Mouse (Mus musculus) forebrain, postnatal 0 days (tissue): Measurements from ENCODE around the gene Dohh. TPM values are rescaled to one million over a fixed set of nuclear protein-coding genes. Genes with fewer than 3 reads are reported as not detected.
A peak's percentile ranks its signal among the peaks of the same experiment; 100 is the strongest.

Experiments
- ATAC-seq: fragments of 200-750 bp; cut with Nextera tagmentation; 2 replicates; pipeline ENCODE4 v1.8.0; 2017; ENCODE audit warnings: mild to moderate bottlenecking, moderate library complexity
- DNase-seq: peaks from one replicate; pipeline ENCODE4 v3.0.0-alpha.2; 2015
- H3K27ac ChIP-seq: fragments of 300-500 bp; sonication (generic); 2 replicates; pipeline ENCODE4 v1.5.1; 2014; ENCODE audit warnings: low read depth, mild to moderate bottlenecking, antibody characterized with exemption, low read length, moderate library complexity, mixed read lengths
- H3K27me3 ChIP-seq: fragments of 300-500 bp; sonication (generic); 2 replicates; pipeline ENCODE4 v1.6.1; 2014; ENCODE audit warnings: mild to moderate bottlenecking, low read length, mixed read lengths; ENCODE audit not compliant: insufficient read depth
- H3K36me3 ChIP-seq: fragments of 300-500 bp; sonication (generic); 2 replicates; pipeline ENCODE4 v1.6.1; 2014; ENCODE audit warnings: mild to moderate bottlenecking, moderate library complexity; ENCODE audit not compliant: insufficient read depth
- H3K4me1 ChIP-seq: fragments of 300-500 bp; sonication (generic); 2 replicates; pipeline ENCODE4 v1.6.1; 2014; ENCODE audit warnings: antibody characterized with exemption; ENCODE audit not compliant: insufficient read depth
- H3K4me2 ChIP-seq: fragments of 300-500 bp; sonication (generic); 2 replicates; pipeline ENCODE4 v1.6.1; 2014; ENCODE audit warnings: low read depth, mild to moderate bottlenecking, moderate library complexity
- H3K4me3 ChIP-seq: fragments of 300-500 bp; sonication (generic); 2 replicates; pipeline ENCODE4 v1.5.1; 2014; ENCODE audit warnings: low read depth, low read length, mixed read lengths
- H3K9ac ChIP-seq: fragments of 300-500 bp; sonication (generic); 2 replicates; pipeline ENCODE4 v1.6.1; 2014; ENCODE audit warnings: mild to moderate bottlenecking
- H3K9me3 ChIP-seq: fragments of 300-500 bp; sonication (generic); 2 replicates; pipeline ENCODE4 v1.6.1; 2016; ENCODE audit warnings: low read length
- CTCF ChIP-seq: sonication (generic); IDR thresholded peaks from 2 replicates; pipeline ENCODE4 v1.5.1; 2016; ENCODE audit warnings: antibody characterized with exemption, control low read depth, low read depth
- WGBS: fragments of 180-500 bp; shearing (Covaris S2); extraction: QIAGEN DNeasy Blood & Tissue Kit; methylation state at CpG from one replicate; pipeline ENCODE4 v1.1.7; 2014; 5-methylcytosine and 5-hydroxymethylcytosine counted together
- polyA plus RNA-seq: library from polyadenylated mRNA; unstranded; fragments of >200 nt; fragmentation: Nextera tagmentation; extraction: Ambion mirVana; gene quantifications from 2 replicates; pipeline ENCODE4 v1.2.1, GENCODE M21; 2015
- total RNA-seq: library from RNA; depleted of rRNA; stranded (reverse); fragments of >200 nt; gene quantifications from 2 replicates; pipeline ENCODE4 v1.2.3, GENCODE M21; 2014

The Dohh gene
- total and polyA plus RNA-seq, 2 experiments from 2014 or later = 111 to 126 TPM

- Histone ChIP-seq H3K9ac (peak overlapping the region; percentile 70), H3K36me3 (0 out of 2 replicates have a peak, but pooled peaks cover 8% of the 10 kb centered on the region), H3K4me1 (peaks cover 8% of the 10 kb centered on the region), H3K27me3 (0 out of 2 replicates have a peak, but pooled peaks cover under 1% of the 10 kb centered on the region), H3K9me3 (no peaks in the 10 kb centered on the region), H3K4me3 (peak overlapping the region; percentile 80), H3K4me2 (peak overlapping the region; percentile 95), H3K27ac (no peak overlapping the region)
- DNase-seq (no peak), ATAC-seq (no peak)
- WGBS = 31% methylated on average over 4 of the region's 4 CpGs
- TF ChIP-seq CTCF = no peak
Observed at GRCm38 (mm10) chr10:81358209-81358608, 26.0 kb upstream of the Dohh start.

DNA sequence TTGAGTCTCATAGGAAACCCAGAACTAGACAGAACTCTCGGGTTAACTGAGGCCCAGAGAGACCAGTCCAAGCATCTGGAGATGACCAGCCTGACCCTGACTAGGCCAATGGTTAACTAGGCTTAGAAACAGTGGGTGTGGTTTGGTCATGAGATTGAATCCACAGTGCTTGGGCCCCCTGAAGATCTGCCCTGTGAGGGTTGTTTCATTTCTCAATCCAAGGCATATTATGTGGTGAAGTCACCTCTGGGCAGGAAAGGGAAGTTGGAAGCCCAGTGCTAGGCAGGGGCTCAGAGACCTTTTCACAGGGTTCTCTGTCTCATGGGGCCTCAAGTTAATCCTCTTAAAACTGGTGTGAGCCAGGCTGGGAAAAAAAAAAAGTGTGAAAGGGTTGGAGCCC is 25.4 kb upstream of the Dohh start:
- H3K36me3 ChIP-seq = 0 out of 2 replicates have a peak, but pooled peaks cover 8% of the 10 kb centered on the region
- TF ChIP-seq CTCF = no peak
- DNase-seq = no peak
- no peaks in the 10 kb centered on the region for H3K9me3 ChIP-seq
- H3K4me1 ChIP-seq = peaks cover 8% of the 10 kb centered on the region
- H3K4me2 ChIP-seq = peak overlapping the region; percentile 95; the same call in 1 of the 2 replicates
- H3K9ac ChIP-seq = no peak overlapping the region
- 0 out of 2 replicates have a peak, but pooled peaks cover 7% of the 10 kb centered on the region for H3K27me3 ChIP-seq
- ATAC-seq = no peak
- WGBS = 56% methylated on average over 1 of the region's 1 CpGs
- H3K4me3 ChIP-seq = no peak overlapping the region
- H3K27ac ChIP-seq = no peak overlapping the region

DNA sequence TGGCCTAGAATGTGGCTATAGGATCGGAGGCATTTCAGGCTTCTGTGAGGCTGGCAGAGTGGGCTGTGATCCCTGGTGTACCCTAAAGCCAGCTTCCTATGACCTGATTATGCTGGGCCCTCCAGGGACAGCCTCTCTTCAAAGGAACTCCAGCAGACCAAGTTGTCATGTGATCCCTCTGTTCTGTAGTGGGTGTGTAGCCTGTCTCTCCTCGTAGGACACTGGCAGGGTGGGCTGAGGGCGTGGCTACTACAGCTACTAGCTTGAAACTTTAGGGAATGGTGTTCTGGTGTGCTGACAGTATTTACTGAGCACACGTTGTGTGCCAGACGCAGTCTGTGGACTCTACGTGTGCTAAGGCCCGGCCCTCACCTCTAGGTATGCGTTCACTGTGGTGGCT is 23.5 kb upstream of the Dohh start:
- Histone ChIP-seq H3K27me3 (0 out of 2 replicates have a peak, but pooled peaks cover 7% of the 10 kb centered on the region), H3K9ac (no peak overlapping the region), H3K4me3 (no peak overlapping the region), H3K4me1 (peaks cover 12% of the 10 kb centered on the region), H3K27ac (no peak overlapping the region), H3K36me3 (0 out of 2 replicates have a peak, but pooled peaks cover 8% of the 10 kb centered on the region), H3K9me3 (no peaks in the 10 kb centered on the region), H3K4me2 (no peak overlapping the region)
- TF ChIP-seq CTCF = no peak
- WGBS = 77% methylated on average over 8 of the region's 8 CpGs
- ATAC-seq = no peak
- DNase-seq = no peak

GRCm38 (mm10) chr10:81362336-81362949 is 21.8 kb upstream of the Dohh start:
- no peak overlapping the region for H3K4me2 ChIP-seq
- H3K4me3 ChIP-seq = no peak overlapping the region
- no peak overlapping the region for H3K27ac ChIP-seq
- 0 out of 2 replicates have a peak, but pooled peaks cover 7% of the 10 kb centered on the region for H3K27me3 ChIP-seq
- H3K9me3 ChIP-seq = no peaks in the 10 kb centered on the region
- TF ChIP-seq CTCF = no peak
- DNase-seq (no peak), ATAC-seq (no peak)
- peaks cover 20% of the 10 kb centered on the region for H3K36me3 ChIP-seq
- H3K4me1 ChIP-seq = peaks cover 12% of the 10 kb centered on the region
- 81% methylated on average over 12 of the region's 12 CpGs for WGBS
- no peak overlapping the region for H3K9ac ChIP-seq

GRCm38 (mm10) chr10:81363436-81364346 is 20.5 kb upstream of the Dohh start:
- DNase-seq = no peak
- TF ChIP-seq CTCF = no peak
- ATAC-seq = no peak

DNA sequence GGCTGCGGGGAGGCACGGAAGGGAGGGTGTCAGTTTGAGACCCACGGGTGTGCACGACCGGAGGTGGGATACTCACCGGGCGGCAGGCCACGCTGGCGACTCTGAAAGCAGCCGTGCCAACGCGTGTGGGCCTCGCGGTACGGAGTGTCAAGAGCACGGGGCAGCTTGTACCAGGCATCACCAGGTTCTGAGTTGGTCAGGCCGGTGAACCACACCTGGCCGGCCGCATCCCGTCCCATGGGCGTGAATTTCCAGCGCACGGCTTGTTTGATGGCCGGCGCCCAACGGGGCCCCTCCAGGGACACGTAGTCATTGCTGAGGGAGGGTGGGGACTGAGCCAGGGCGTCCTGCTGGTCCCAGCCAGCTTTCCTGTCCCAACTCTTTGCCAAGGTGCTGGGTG is 19.6 kb upstream of the Dohh start:
- Histone ChIP-seq H3K4me3 (no peak overlapping the region), H3K36me3 (peaks cover 42% of the 10 kb centered on the region), H3K4me1 (0 out of 2 replicates have a peak, but pooled peaks cover 4% of the 10 kb centered on the region), H3K9me3 (no peaks in the 10 kb centered on the region), H3K4me2 (peak overlapping the region; percentile 30), H3K27me3 (0 out of 2 replicates have a peak, but pooled peaks cover 7% of the 10 kb centered on the region), H3K27ac (no peak overlapping the region), H3K9ac (0 out of 2 replicates have a peak overlapping the region, but pooled peaks have one; percentile 6)
- 9% methylated on average over 28 of the region's 28 CpGs for WGBS
- no peak for DNase-seq
- TF ChIP-seq CTCF = no peak
- no peak for ATAC-seq

More at GRCm38 (mm10) chr10:81363436-81364346, 20.5 kb upstream of the Dohh start:
- H3K4me1 ChIP-seq = 0 out of 2 replicates have a peak, but pooled peaks cover 4% of the 10 kb centered on the region
- H3K9me3 ChIP-seq = no peaks in the 10 kb centered on the region
- WGBS = 17% methylated on average over 54 of the region's 54 CpGs
- no peak overlapping the region for H3K27ac ChIP-seq
- peak overlapping the region; percentile 30 for H3K4me2 ChIP-seq
- H3K27me3 ChIP-seq = 0 out of 2 replicates have a peak, but pooled peaks cover 7% of the 10 kb centered on the region
- peaks cover 32% of the 10 kb centered on the region for H3K36me3 ChIP-seq
- no peak overlapping the region; the same call in 1 of the 2 replicates for H3K9ac ChIP-seq
- H3K4me3 ChIP-seq = no peak overlapping the region; the same call in 1 of the 2 replicates
